Mouse (Mus musculus) liver, postnatal 0 days (tissue): Measurements from ENCODE around the gene Tmem168. TPM values are rescaled to one million over a fixed set of nuclear protein-coding genes. Genes with fewer than 3 reads are reported as not detected.

Experiments used
- ATAC-seq: fragments of 200-750 bp; cut with Nextera tagmentation; 2 replicates; pipeline ENCODE4 v1.8.0; 2017; ENCODE audit warnings: mild to moderate bottlenecking, moderate library complexity
- DNase-seq: peaks from one replicate; pipeline ENCODE4 v3.0.0-alpha.2; 2016
- H3K27ac ChIP-seq: fragments of 300-500 bp; sonication (generic); 2 replicates; pipeline ENCODE4 v1.5.1; 2014; ENCODE audit warnings: antibody characterized with exemption, moderate library complexity, mild to moderate bottlenecking, low read depth
- H3K27me3 ChIP-seq: fragments of 300-500 bp; sonication (generic); 2 replicates; pipeline ENCODE4 v1.6.1; 2014; ENCODE audit warnings: low read length, control low read depth, mixed read lengths; ENCODE audit not compliant: insufficient read depth
- H3K36me3 ChIP-seq: fragments of 300-500 bp; sonication (generic); replicated peaks from 2 replicates; pipeline ENCODE4 v1.6.1; 2014; ENCODE audit warnings: mild to moderate bottlenecking, control low read depth, low read length, moderate library complexity, mixed read lengths; ENCODE audit not compliant: insufficient read depth
- H3K4me1 ChIP-seq: fragments of 300-500 bp; sonication (generic); 2 replicates; pipeline ENCODE4 v1.6.1; 2014; ENCODE audit warnings: antibody characterized with exemption, mild to moderate bottlenecking, control low read depth; ENCODE audit not compliant: insufficient read depth
- H3K4me2 ChIP-seq: fragments of 300-500 bp; sonication (generic); 2 replicates; pipeline ENCODE4 v1.6.1; 2014; ENCODE audit warnings: low read depth, mild to moderate bottlenecking, low read length, moderate library complexity, mixed read lengths
- H3K4me3 ChIP-seq: fragments of 300-500 bp; sonication (generic); 2 replicates; pipeline ENCODE4 v1.5.1; 2014; ENCODE audit warnings: low read depth, low read length
- H3K9ac ChIP-seq: fragments of 300-500 bp; sonication (generic); replicated peaks from 2 replicates; pipeline ENCODE4 v1.6.1; 2014; ENCODE audit warnings: mild to moderate bottlenecking, moderate library complexity
- H3K9me3 ChIP-seq: fragments of 300-500 bp; sonication (generic); 2 replicates; pipeline ENCODE4 v1.6.1; 2016; ENCODE audit warnings: mild to moderate bottlenecking, control low read depth, low read length, mixed read lengths
- CTCF ChIP-seq: sonication (generic); IDR thresholded peaks from 2 replicates; pipeline ENCODE4 v1.5.1; 2016; ENCODE audit warnings: antibody characterized with exemption, low read depth
- EP300 ChIP-seq: IDR thresholded peaks from 2 replicates; pipeline ENCODE4 v1.6.1; 2016; ENCODE audit warnings: antibody characterized with exemption, low read depth, mild to moderate bottlenecking
- WGBS: fragments of 180-500 bp; shearing (Covaris S2); extraction: QIAGEN DNeasy Blood & Tissue Kit; methylation state at CpG from one replicate; pipeline ENCODE4 v1.1.7; 2014; ENCODE audit not compliant: insufficient replicate concordance; 5-methylcytosine and 5-hydroxymethylcytosine counted together
- polyA plus RNA-seq: library from polyadenylated mRNA; unstranded; fragments of >200 nt; fragmentation: Nextera tagmentation; extraction: Ambion mirVana; gene quantifications from 2 replicates; pipeline ENCODE4 v1.2.1, GENCODE M21; 2015

The Tmem168 gene
- polyA plus RNA-seq, 1 experiment from 2014 or later, result 11.4 TPM

DNA sequence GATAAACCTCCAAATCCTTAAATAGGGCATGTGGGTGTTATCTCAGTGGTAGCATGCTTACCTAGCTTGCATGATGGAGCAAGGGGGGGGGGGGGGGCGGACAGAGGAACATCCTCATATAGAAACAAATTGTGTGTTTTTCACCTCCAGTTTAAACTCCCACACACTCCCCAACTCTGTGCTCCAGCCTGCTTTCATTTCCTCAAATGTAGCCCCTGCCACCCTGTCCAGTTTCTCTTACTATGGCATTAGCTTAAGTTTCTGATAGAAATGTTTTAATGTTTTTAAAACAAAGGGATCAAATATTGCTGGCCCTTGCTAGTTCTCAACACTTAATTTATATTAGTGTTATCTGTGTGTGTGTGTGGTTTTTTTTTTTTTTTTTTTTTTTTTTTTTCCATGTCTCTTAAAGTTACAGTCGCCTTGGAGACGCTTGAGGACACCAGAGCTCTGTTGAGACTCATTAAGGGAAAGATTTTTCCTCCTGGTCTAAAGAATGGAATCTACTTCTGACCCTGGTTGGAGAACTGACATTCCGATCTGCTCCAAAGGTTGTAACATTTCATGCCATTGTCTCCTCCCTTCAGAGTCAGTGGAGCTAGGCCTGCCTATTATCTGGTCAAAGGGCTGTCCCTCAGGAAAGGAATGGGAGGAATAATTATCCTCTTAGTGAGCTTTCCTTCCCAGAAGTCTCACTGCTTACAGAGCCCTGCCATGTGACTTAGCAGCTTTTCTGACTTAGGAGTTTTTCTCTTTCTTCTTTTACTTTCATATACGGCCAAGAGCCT, 1.6 kb upstream of the Tmem168 start:
- Histone ChIP-seq H3K27ac (no peak overlapping the region), H3K4me2 (no peak overlapping the region), H3K4me3 (no peak overlapping the region), H3K9ac (no peak overlapping the region), H3K9me3 (no peaks in the 10 kb centered on the region), H3K27me3 (no peaks in the 10 kb centered on the region), H3K4me1 (peaks cover 13% of the 10 kb centered on the region), H3K36me3 (no peaks in the 10 kb centered on the region)
- ATAC-seq (no peak), DNase-seq (no peak)
- WGBS, result 66% methylated on average over 5 of the region's 5 CpGs
- TF ChIP-seq EP300, result no peak
- TF ChIP-seq CTCF, result no peak

GRCm38 (mm10) chr6:13606921-13607620, 829 bp downstream of the Tmem168 start:
- WGBS, result 20% methylated on average over 15 of the region's 15 CpGs
- Histone ChIP-seq H3K27me3 (no peaks in the 10 kb centered on the region), H3K27ac (peak overlapping the region; percentile 98), H3K9ac (peak overlapping the region; percentile 99), H3K36me3 (peaks cover 7% of the 10 kb centered on the region; the same call in 1 of the 2 replicates), H3K4me3 (peak overlapping the region; percentile 95), H3K9me3 (no peaks in the 10 kb centered on the region), H3K4me2 (peak overlapping the region; percentile 83), H3K4me1 (peaks cover 13% of the 10 kb centered on the region)
- ATAC-seq, result peak; percentile 9
- TF ChIP-seq CTCF, result no peak
- no peak for TF ChIP-seq EP300
- DNase-seq, result no peak

- peaks cover 17% of the 10 kb centered on the region for H3K4me1 ChIP-seq
- 0 out of 2 replicates have a peak overlapping the region, but pooled peaks have one; percentile 98 for H3K27ac ChIP-seq
- 67% methylated on average over 4 of the region's 4 CpGs for WGBS
- H3K4me3 ChIP-seq, result peak overlapping the region; percentile 95
- peak overlapping the region; percentile 99; the same call in 1 of the 2 replicates for H3K9ac ChIP-seq
- H3K9me3 ChIP-seq, result no peaks in the 10 kb centered on the region
- no peaks in the 10 kb centered on the region for H3K27me3 ChIP-seq
- peak overlapping the region; percentile 83 for H3K4me2 ChIP-seq
- DNase-seq (no peak), ATAC-seq (no peak)
- peaks cover 7% of the 10 kb centered on the region; the same call in 1 of the 2 replicates for H3K36me3 ChIP-seq
- TF ChIP-seq CTCF, result no peak
- TF ChIP-seq EP300, result no peak
These were observed 1.5 kb downstream of the Tmem168 start for GRCm38 (mm10) chr6:13606394-13606793.

- Histone ChIP-seq H3K4me3 (no peak overlapping the region), H3K27me3 (no peaks in the 10 kb centered on the region), H3K27ac (no peak overlapping the region), H3K36me3 (peaks cover 7% of the 10 kb centered on the region; the same call in 1 of the 2 replicates), H3K4me1 (peaks cover 20% of the 10 kb centered on the region), H3K4me2 (no peak overlapping the region), H3K9ac (no peak overlapping the region), H3K9me3 (no peaks in the 10 kb centered on the region)
- ATAC-seq, result no peak
- no peak for DNase-seq
- WGBS, result 81% methylated on average over 6 of the region's 6 CpGs
- TF ChIP-seq EP300 (no peak), CTCF (no peak)
These were observed 4.8 kb downstream of the Tmem168 start for GRCm38 (mm10) chr6:13603134-13603533.

DNA sequence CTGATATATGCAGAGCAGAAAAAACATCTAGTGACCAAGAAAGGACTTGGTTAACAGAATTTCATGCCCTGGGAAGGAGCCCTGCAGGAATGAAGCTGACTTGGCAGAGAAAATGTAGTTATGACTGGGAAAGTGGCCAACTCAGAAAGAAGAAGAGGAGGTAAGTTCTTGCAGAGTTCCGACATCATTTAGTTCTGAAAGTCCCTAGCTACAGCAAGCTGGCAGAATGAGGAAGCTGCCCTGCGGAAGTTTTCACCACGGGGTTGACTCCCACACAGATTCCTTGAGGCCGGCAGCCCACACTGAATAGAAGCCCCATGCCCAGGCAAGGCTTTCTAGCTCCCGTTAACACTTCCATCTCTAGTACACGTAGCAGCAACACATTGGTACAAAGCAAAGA, 6.3 kb downstream of the Tmem168 start:
- Histone ChIP-seq H3K36me3 (peaks cover 7% of the 10 kb centered on the region; the same call in 1 of the 2 replicates), H3K27me3 (no peaks in the 10 kb centered on the region), H3K9ac (no peak overlapping the region), H3K27ac (no peak overlapping the region), H3K4me2 (no peak overlapping the region; the same call in 1 of the 2 replicates), H3K9me3 (no peaks in the 10 kb centered on the region), H3K4me1 (peaks cover 14% of the 10 kb centered on the region), H3K4me3 (no peak overlapping the region)
- DNase-seq (peak; percentile 26), ATAC-seq (0 out of 2 replicates have a peak, but pooled peaks have one; percentile 49)
- WGBS, result 39% methylated on average over 6 of the region's 6 CpGs
- no peak for TF ChIP-seq CTCF

DNA sequence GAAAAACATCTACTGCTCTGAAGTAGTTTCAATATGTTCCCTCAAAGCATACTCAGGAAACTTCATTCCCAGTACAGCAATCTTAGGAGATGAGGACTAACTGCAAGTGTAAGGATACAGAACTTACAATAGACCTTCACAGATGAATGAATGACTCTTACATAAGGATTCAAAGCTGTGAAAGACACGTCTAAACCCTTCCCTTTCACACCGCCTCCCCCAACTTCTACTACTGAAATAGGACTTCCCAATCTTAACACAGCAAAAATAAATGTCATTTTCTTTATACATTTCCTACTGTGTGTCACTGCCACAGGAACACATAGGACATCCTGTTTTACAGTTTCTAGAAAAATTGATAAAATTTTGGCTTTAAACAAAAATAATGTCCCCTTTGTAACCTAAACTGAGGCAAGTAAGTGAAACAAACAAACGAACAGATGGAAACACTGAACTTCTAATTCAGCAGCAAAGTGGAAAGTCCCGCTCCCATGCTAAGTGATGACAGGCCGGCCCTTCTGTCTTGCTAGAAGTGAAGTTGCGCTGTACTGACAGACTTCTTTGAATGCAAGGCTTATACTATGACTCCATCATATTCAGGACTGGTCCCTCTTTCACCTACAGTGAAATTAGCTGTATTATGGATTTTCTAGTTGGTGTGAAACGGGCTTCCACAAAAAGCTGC, 9.5 kb downstream of the Tmem168 start:
- 76% methylated on average over 7 of the region's 7 CpGs for WGBS
- no peak overlapping the region for H3K27ac ChIP-seq
- no peak overlapping the region for H3K9ac ChIP-seq

More for the DNA sequence above, 9.5 kb downstream of the Tmem168 start:
- H3K4me2 ChIP-seq, result no peak overlapping the region
- H3K36me3 ChIP-seq, result peaks cover 14% of the 10 kb centered on the region
- no peaks in the 10 kb centered on the region for H3K9me3 ChIP-seq
- H3K27me3 ChIP-seq, result no peaks in the 10 kb centered on the region
- ATAC-seq (no peak), DNase-seq (no peak)
- no peak overlapping the region for H3K4me3 ChIP-seq
- TF ChIP-seq CTCF, result no peak
- TF ChIP-seq EP300, result no peak
- H3K4me1 ChIP-seq, result peaks cover 9% of the 10 kb centered on the region; the same call in 1 of the 2 replicates
